In genomic region chr6:22716144-22716856, GRCm38 (mm10) we compare ENCODE assay signal across 15 mouse cellular contexts.
DNase-seq lines count a peak whose midpoint lies in the region; ATAC-seq and TF ChIP-seq lines count a peak whose summit lies in the region.
"Had no signal": no experiment of that assay in that cellular context is flagged by ENCODE, and none has a peak within 500 bp of the region (broad histone marks: within the 10 kb centered on the region; RNA-seq: fewer than 3 reads in every experiment).

No protein-coding gene starts in this region.

- no peak overlapping the region for H3K4me3 ChIP-seq in forebrain, embryonic 16.5 days (replicated peaks; ENCODE audit: low read length)
- no peak overlapping the region for H3K4me3 ChIP-seq in midbrain, embryonic 14.5 days (replicated peaks; ENCODE audit: low read depth, low read length)

- 15% methylated on average over 7 of the region's 7 CpGs for WGBS in forebrain, embryonic 16.5 days
- 39% methylated on average over 7 of the region's 7 CpGs for WGBS in midbrain, embryonic 14.5 days

- H3K36me3 ChIP-seq in forebrain, embryonic 16.5 days (ENCODE audit: control insufficient read depth, insufficient read depth), result no peaks in the 10 kb centered on the region
- no peaks in the 10 kb centered on the region for H3K36me3 ChIP-seq in midbrain, embryonic 14.5 days (ENCODE audit: control insufficient read depth, insufficient read depth, low read length)

- ATAC-seq in forebrain, embryonic 16.5 days, result peak; percentile 66
- ATAC-seq in midbrain, embryonic 14.5 days (ENCODE audit: low FRiP score, low TSS enrichment), result no peak; the same call in 1 of the 2 replicates
- ATAC-seq: liver, postnatal 0 days had no signal

- peaks cover 12% of the 10 kb centered on the region for H3K4me1 ChIP-seq in forebrain, embryonic 16.5 days (replicated peaks; ENCODE audit: control insufficient read depth, insufficient read depth, low read length)
- H3K4me1 ChIP-seq in midbrain, embryonic 14.5 days (ENCODE audit: control insufficient read depth, insufficient read depth, low read length), result peaks cover 19% of the 10 kb centered on the region

- peak overlapping the region; percentile 57 for H3K27ac ChIP-seq in forebrain, embryonic 16.5 days (ENCODE audit: low read length)
- peak overlapping the region; percentile 52 for H3K27ac ChIP-seq in midbrain, embryonic 14.5 days (replicated peaks; ENCODE audit: low read depth, low read length)

- H3K9ac ChIP-seq in forebrain, embryonic 16.5 days (replicated peaks; ENCODE audit: low read depth, low read length), result no peak overlapping the region
- H3K9ac ChIP-seq in midbrain, embryonic 14.5 days (replicated peaks; ENCODE audit: low read length), result no peak overlapping the region
- H3K9ac ChIP-seq: liver, postnatal 0 days had no signal

- no peaks in the 10 kb centered on the region for H3K9me3 ChIP-seq in forebrain, embryonic 16.5 days (ENCODE audit: control insufficient read depth, low read length)
- no peaks in the 10 kb centered on the region for H3K9me3 ChIP-seq in midbrain, embryonic 14.5 days (ENCODE audit: control insufficient read depth, low read length)

- peak; percentile 16 for DNase-seq in embryo, embryonic 10 days (ENCODE audit: low spot score)
- DNase-seq in embryo, embryonic 9.5 days (ENCODE audit: extremely low spot score), result no peak
- peak; percentile 84 for DNase-seq in brain, embryonic 14.5 days (ENCODE audit: low read depth)
- peak; percentile 79 for DNase-seq in midbrain, embryonic 14.5 days
- DNase-seq in T-cell, adult 2 months (ENCODE audit: low spot score), result no peak
- DNase-seq in spleen, postnatal 36 days (ENCODE audit: low spot score in 2 of 2), result no peak
- no peak for DNase-seq in heart, adult 8-10 months (ENCODE audit: low spot score)
- DNase-seq: cerebellum, postnatal 25 days; heart, postnatal 36 days; kidney, adult 2 months; liver, postnatal 0 days; right cerebral cortex, postnatal 25 days; thymus, adult 2 months had no signal

- no peak for TF ChIP-seq POLR2A in brain, embryonic 14.5 days (IDR thresholded peaks at IDR 0.05; ENCODE audit: borderline replicate concordance, extremely low read depth, insufficient read depth, insufficient read length, poor library complexity, severe bottlenecking)

- peak overlapping the region; percentile 5; the same call in 1 of the 2 replicates for H3K4me2 ChIP-seq in forebrain, embryonic 16.5 days (ENCODE audit: low read length)
- peak overlapping the region; percentile 17 for H3K4me2 ChIP-seq in midbrain, embryonic 14.5 days (ENCODE audit: low read length)

- no peak for TF ChIP-seq CTCF in brain, embryonic 14.5 days (IDR thresholded peaks at IDR 0.05; ENCODE audit: borderline replicate concordance, extremely low read depth, insufficient read depth, insufficient read length)

- no peaks in the 10 kb centered on the region for H3K27me3 ChIP-seq in forebrain, embryonic 16.5 days (replicated peaks; ENCODE audit: control insufficient read depth, insufficient read depth, low read length)
- no peaks in the 10 kb centered on the region for H3K27me3 ChIP-seq in midbrain, embryonic 14.5 days (ENCODE audit: control insufficient read depth, insufficient read depth, low read length)
- H3K27me3 ChIP-seq: CH12.LX had no signal

Comparison
In these comparisons a context has a peak if more than half of its experiments do, and no peak if none do; other contexts are left out.
1. DNase-seq: peak in embryo, embryonic 10 days (single experiment), brain, embryonic 14.5 days (single experiment) and midbrain, embryonic 14.5 days (single experiment); none in embryo, embryonic 9.5 days (single experiment), T-cell, adult 2 months (single experiment), spleen, postnatal 36 days (0 of 2) and heart, adult 8-10 months (single experiment).